Mouse (Mus musculus) mature B cell (primary cell): Measurements from ENCODE around the gene Kctd19.

ENCODE experiments used
- in situ Hi-C: fragments of 300-500 bp; cut with MboI; formaldehyde crosslinking; loops from 2 replicates; pipeline ENCODE4 v1.14.3; 2019

Kctd19 gene

DNA sequence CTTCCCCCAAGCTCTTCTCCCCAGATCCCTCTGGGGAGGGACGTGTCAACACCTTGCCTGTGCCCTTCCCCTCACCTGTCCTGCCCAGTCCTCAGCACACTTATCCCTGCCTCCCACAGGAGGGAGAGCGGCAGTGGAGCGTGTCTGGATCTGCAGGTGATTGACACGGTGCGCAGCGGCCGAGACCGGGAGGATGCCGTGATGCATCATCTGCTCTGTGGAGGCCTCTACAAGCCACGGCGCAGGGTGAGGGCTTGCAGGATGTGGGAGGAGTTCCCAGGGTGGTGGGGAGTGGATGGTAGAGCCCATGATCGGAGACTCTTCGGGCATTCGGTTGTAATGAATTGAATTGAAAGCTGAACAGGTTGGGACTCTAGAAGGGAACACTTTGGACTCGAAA, 54.1 kb downstream of the Kctd19 start:
- in situ Hi-C loops, result no loop called here

DNA sequence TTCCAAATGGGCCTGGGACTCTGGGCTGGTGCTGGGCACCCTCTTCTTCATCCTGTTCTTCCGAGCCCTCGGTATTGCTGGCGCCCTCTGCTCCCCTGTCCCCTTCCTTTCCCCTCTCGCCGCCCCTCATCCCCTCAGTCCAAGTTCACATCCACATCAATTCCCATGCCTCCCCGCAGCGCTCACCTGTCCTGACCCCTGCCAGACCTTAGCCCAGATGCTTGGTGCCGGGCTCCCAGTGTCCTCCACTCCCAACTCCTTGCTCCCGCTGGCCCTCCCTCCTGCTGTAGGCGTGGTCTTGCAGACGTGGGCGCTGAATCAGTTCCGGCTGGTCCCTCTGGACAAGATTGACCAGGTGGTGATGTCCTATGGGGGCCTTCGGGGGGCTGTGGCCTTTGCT, 56.6 kb downstream of the Kctd19 start:
- in situ Hi-C loops, result no loop called here

DNA sequence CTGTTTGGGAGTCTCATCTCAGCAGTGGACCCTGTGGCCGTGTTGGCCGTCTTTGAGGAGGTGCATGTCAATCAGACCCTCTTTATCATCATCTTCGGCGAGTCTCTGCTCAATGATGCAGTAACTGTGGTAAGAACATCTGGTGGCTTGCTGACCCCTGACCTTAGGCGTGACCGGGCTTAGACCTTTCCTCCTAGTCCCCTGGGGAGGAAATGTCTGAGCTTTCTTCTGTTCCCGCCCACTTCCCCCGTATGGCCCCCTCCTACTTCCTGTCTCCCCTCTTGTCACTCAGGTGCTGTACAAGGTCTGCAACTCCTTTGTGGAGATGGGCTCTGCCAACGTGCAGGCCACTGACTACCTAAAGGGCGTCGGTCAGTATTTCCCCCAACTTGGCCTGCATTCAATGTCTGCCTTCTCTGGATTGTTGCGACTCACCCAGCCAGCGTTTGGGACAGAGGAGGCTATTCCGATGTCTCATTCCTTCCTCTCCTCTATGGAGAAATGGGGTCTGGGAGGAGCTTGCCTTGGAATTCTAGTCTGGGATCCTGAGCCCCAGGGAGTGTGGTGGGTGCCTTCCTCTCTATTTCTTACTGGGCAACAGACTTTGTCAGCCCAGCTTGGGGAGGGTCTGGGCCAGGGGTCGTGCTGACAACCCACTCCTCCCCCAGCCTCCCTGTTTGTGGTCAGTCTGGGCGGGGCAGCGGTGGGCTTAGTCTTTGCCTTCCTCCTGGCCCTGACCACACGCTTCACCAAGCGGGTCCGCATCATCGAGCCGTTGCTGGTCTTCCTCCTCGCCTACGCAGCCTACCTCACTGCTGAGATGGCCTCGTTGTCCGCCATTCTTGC, 57.9 kb downstream of the Kctd19 start:
- in situ Hi-C loops, result no loop called here

DNA sequence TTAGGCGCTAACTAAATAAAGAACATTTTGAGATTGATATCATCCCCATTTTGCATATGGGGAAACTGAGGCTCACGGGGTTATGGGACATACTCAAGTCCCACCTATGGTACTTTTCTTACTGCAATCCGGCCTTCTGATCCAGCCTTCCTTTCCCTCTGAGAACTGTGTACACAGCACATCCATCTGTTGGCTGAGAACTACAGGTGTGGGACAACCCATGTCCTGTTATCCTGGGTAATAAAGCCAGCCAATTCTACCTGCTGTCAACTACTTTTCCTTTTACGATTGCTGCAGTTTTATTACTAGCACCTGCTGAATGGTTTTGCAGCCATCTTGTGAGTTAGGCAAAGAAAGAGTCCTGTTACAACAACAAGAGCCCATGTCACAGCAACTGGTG, 58.8 kb downstream of the Kctd19 start:
- in situ Hi-C loops, result no loop called here

DNA sequence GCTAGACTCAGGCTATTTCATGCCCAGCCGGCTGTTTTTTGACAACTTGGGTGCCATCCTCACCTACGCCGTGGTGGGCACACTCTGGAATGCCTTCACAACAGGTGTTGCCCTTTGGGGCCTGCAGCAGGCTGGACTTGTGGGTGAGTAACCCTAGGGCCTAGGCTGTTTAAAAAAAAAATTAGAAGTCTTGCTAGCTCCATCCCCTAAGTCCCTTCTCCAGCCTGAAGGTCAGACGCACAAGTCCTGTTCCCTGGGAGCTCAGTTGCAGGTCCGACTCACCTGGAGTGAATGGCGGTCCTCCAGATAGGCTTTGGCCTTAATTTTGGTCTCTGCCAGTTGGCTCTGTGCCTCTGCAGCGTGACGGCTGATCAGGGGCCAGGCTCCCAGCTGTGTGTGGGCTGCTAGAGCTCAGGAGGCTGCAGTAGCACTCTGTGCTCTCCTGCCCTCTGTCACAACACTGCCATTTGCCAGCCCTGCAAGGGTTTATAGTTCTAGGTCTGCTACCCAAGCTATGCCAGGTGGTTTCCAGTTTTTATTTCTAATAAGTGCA, 59.6 kb downstream of the Kctd19 start:
- in situ Hi-C loops, result no loop called here

- in situ Hi-C loops, result no loop called here
Observed at GRCm38 (mm10) chr8:105350186-105350585, 63.1 kb downstream of the Kctd19 start.

DNA sequence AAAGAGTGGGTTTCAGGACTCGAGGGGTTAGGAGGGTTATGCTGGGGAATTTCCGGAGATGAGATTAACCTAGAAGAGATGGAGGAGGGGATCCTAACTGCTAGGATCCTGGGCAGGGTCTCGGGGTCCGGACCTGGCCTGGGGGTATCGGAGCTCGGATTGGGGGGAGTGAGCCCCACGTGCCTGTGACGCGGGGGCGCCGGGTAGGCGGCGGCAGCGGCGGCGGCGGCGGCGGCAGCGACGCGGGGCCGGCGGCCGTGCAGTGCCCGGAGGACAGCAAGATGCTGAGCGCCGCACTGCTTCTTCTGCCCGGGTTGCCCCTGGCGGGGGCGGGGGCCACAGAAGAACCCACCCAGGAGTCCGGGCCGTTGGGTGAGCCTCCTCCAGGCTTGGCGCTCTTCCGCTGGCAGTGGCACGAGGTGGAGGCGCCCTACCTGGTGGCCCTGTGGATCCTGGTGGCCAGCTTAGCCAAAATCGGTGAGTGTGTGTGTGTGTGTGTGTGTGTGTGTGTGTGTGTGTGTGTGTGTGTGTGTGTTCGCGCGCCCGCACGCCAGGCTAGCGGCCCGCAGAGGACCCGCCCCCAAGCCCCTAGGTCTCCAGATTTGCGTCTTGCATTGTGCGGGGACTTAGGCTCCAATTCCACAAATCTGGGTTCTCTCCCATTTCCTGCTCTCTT, 64.1 kb downstream of the Kctd19 start:
- in situ Hi-C loops, result no loop called here

DNA sequence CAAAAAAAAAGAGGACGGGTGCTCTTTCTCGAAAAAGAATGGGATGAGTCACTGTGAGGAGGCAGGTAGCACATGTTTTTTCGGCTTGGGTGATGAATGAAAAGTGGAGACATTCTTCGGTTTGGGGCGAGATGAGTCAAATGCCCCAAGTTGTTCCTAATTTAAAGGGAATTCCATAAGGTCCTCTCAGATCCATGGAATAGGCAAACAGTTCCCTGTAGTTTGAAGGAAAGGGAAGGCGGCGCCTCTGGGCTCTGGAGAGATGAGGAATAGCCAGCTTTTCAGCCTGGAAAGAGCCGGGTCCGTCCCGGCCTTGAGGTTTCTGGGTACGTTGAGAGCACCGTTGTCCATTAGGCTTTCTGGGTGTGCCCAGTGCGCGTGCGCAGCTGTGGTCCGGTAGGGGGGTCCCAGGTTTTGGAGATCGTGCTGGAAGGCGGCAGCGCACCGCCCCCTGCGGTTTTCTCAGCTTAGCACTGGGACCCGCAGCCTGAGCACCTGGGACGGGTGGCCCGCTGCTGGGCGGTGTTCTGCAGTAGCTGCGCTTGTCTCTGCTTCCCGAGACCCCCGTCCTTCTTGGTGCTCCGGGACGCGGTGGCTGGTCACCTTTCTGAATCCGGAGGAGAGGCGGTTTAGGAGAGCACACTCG, 64.7 kb downstream of the Kctd19 start, which contains the start of gene Slc9a5:
Slc9a5 (plus strand) TSS at position 394 of the 646 bp plus-strand sequence.
- in situ Hi-C loops, result no loop called here

- in situ Hi-C loops, result no loop called here
Observed at GRCm38 (mm10) chr8:105347428-105348221, 65.7 kb downstream of the Kctd19 start, which contains the start of gene Fhod1. TSS of gene Fhod1 (minus strand) at chr8:105347953.

GRCm38 (mm10) chr8:105346611-105347427, 66.5 kb downstream of the Kctd19 start:
- in situ Hi-C loops, result no loop called here

- in situ Hi-C loops, result no loop called here
Observed at GRCm38 (mm10) chr8:105345061-105345975, 68.0 kb downstream of the Kctd19 start.

DNA sequence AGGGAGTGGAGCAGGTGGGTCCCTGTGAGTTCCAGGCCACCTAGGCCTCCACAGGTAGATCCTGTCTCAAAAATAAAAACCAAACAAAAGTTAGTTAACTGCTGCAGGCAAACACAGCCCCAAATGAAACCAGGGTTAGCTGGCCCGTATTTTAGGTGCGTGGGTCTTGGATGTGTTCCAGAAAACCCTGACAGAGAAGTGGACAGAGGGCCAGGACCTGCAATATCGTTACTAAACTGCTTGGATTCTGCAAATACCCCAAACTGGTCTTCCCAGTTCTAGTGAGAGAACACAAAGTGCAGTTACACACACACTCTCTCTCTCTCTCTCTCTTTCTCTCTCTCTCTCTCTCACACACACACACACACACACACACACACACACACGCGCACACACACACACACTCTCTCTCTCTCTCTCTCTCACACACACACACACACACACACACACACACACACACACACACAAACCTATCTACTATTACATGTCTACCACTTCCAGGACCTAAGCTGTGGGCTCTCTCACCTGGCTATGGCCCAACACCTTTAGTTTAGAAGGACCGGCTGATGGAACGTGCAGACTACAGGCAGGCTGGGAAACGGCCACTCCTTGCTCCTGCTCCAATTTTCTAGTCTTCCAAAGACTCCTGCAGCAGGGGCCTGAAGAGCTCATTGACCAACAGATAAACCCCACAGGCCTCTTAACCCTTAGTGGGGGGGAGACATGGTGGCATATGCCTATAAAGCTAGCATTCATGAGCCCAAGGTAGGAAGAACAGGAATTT, 69.3 kb downstream of the Kctd19 start:
- in situ Hi-C loops, result no loop called here

GRCm38 (mm10) chr8:105342768-105343167, 70.5 kb downstream of the Kctd19 start:
- in situ Hi-C loops, result no loop called here

DNA sequence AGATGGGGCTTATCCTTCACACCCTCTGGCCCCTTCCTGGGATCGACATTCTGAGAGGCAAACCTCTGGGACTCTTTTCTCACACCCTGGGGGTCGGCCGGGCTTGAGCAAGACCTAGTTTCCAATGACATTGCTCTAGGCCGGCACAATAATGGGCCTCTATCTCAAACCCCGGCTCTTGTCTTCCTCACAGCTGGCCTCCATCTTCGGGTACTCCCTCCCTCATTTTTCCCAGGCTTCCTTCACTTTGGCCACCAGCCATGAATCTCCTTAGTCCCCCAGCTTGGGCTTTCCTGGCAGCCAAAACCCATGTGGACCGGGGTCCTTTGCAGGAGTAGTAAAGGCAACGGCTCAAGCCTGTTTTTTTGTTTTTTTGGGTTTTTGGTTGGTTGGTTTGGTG, 71.9 kb downstream of the Kctd19 start:
- in situ Hi-C loops, result no loop called here

DNA sequence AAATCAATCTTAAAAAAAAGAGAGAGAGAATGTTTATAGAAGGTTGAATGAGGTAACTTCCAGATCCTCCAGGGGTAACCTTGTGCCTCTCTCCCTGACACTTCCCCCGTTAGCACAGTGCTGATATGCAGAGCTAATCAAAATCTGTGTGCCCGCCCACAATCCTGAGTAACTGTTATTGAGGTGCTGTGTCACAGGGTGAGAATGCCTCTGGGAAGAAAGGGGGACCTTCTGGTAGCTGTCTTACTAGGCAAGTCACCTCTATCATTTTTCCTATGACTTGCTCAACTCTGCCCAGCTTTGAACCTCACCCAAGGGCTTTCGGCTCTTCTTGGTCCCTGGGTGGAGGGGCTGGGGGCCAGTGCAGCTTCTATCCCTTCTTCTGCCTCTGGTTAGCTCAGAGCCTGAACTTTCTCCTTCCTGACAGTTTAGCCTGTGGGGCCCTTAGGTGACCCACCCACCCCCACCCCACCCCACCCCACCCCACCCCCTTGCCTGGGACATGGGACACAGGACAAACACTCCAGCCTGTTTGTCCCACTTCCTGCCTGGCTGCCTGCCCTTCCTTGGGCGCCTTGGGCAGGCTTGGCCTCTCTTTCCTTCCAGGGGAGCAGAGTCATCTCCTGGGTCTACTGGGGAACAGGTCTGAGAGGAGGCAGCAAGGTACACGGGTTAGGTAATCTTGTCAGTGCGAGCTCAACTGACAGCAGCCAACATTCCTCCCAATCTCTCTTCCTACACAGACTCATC, 73.2 kb downstream of the Kctd19 start:
- in situ Hi-C loops, result no loop called here

- in situ Hi-C loops, result no loop called here
Observed at GRCm38 (mm10) chr8:105338992-105339391, 74.3 kb downstream of the Kctd19 start.

DNA sequence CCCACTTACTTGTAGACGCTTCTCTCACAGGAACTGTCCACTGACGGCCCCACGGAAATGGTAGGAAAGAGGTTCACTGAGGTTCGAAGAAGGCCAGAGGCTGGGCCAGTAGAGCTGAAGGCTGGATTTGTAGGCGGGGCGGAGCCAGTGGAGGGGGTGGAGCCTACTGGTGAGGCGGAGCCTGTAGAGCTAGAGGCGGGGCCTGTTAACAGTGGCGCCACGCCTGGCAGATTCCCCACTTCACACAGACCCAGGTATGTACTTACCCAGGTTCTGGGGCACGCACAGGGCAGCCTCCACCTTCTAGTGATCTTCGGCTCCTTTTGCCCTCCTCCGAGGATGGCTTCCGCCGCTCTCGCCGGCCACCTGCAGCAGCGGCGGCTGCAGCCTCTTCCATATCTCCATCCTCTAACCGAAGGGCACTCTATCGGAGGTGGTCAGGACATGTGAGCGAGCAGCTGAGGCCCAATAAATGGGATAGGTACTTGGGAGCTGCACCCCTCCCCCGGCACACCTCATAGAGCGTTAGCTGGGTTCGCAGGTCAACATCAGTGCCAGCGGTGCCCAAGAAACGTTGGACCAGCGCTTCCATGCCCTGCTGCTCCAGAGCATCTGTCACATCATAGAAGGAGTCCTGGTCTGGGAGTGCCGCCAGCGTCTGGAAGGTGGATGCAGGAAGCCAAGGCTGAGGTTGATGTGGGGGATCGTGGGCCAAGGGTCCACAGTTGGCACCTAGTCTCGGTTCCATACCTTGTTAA, 76.8 kb downstream of the Kctd19 start:
- in situ Hi-C loops, result no loop called here
